Mouse (Mus musculus) stomach, postnatal 0 days (tissue): ENCODE measurements around the gene Sf3b1. TPM values are rescaled to one million over a fixed set of nuclear protein-coding genes. Genes with fewer than 3 reads are reported as not detected.
A peak's percentile ranks its signal among the peaks of the same experiment; 100 is the strongest.

Experiments
- ATAC-seq: fragments of 200-750 bp; cut with Nextera tagmentation; 2 replicates; pipeline ENCODE4 v1.8.0; 2017; ENCODE audit not compliant: low FRiP score, low TSS enrichment
- DNase-seq: peaks from one replicate; pipeline ENCODE4 v3.0.0-alpha.2; 2016; ENCODE audit warnings: low spot score
- H3K27ac ChIP-seq: fragments of 300-500 bp; sonication (generic); replicated peaks from 2 replicates; pipeline ENCODE4 v1.5.1; 2014; ENCODE audit warnings: mild to moderate bottlenecking, control low read depth
- H3K27me3 ChIP-seq: fragments of 300-500 bp; sonication (generic); 2 replicates; pipeline ENCODE4 v1.6.1; 2014; ENCODE audit warnings: low read length; ENCODE audit not compliant: control insufficient read depth, insufficient read depth
- H3K36me3 ChIP-seq: fragments of 300-500 bp; sonication (generic); 2 replicates; pipeline ENCODE4 v1.6.1; 2014; ENCODE audit warnings: low read length, mixed read lengths; ENCODE audit not compliant: control insufficient read depth, insufficient read depth
- H3K4me1 ChIP-seq: fragments of 300-500 bp; sonication (generic); replicated peaks from 2 replicates; pipeline ENCODE4 v1.6.1; 2014; ENCODE audit warnings: antibody characterized with exemption; ENCODE audit not compliant: control insufficient read depth, insufficient read depth
- H3K4me2 ChIP-seq: fragments of 300-500 bp; sonication (generic); replicated peaks from 2 replicates; pipeline ENCODE4 v1.6.1; 2014; ENCODE audit warnings: low read depth, mild to moderate bottlenecking, control low read depth, moderate library complexity
- H3K4me3 ChIP-seq: fragments of 300-500 bp; sonication (generic); 2 replicates; pipeline ENCODE4 v1.5.1; 2014; ENCODE audit warnings: low read depth, low read length, control low read depth
- H3K9ac ChIP-seq: fragments of 300-500 bp; sonication (generic); 2 replicates; pipeline ENCODE4 v1.6.1; 2014; ENCODE audit warnings: mild to moderate bottlenecking, low read length, control low read depth, mixed read lengths
- H3K9me3 ChIP-seq: fragments of 300-500 bp; sonication (generic); 2 replicates; pipeline ENCODE4 v1.6.1; 2016; ENCODE audit warnings: low read length; ENCODE audit not compliant: control insufficient read depth
- CTCF ChIP-seq: IDR thresholded peaks from 2 replicates; pipeline ENCODE4 v1.5.1; 2016; ENCODE audit warnings: antibody characterized with exemption, low read depth, mild to moderate bottlenecking, moderate library complexity
- EP300 ChIP-seq: optimal IDR thresholded peaks from 2 replicates; pipeline ENCODE3; 2016; ENCODE audit warnings: antibody characterized with exemption
- WGBS: fragments of 180-500 bp; shearing (Covaris S2); extraction: QIAGEN DNeasy Blood & Tissue Kit; methylation state at CpG from one replicate; pipeline ENCODE4 v1.1.7; 2014; 5-methylcytosine and 5-hydroxymethylcytosine counted together
- polyA plus RNA-seq: library from polyadenylated mRNA; unstranded; fragments of >200 nt; fragmentation: Nextera tagmentation; extraction: Ambion mirVana; gene quantifications from 2 replicates; pipeline ENCODE4 v1.2.1, GENCODE M21; 2015

Sf3b1 gene
- polyA plus RNA-seq, 1 experiment from 2014 or later: 153 TPM

DNA sequence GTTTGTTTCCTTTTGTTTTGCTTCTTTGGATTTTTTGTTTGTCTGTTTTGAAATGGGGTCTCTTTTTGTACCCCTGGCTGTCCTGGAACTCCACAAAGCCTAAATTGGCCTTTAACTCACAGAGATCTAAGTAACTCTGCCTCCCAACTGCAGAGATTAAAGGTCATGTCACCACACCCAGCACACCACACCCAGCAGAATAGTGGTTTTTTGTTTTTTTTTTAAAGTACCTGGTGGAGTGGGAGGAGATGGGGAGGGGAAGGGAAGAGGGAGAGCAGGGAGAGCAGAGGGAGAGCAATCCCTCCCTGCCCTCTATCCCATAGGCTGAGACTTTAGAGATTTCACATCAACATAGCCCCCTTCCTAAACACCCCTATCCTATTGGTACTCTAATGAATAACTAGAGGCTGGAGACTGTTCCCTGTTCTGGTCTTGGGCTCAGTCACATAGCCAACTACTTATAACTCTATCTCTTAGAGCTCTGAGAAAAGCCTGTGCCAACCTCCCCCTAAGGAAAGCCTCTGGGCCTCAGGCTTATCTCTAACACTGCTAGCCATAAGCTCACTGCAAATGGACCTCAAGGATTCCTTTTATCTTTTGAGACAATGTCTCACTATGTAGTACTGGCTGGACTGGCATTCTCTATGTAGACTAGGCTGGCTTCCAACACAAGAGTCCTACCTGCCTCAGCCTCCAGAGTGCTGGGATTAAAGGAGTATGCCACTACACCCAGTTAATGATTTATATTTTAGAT is 3.9 kb upstream of the Sf3b1 start:
- Histone ChIP-seq H3K9me3 (no peaks in the 10 kb centered on the region), H3K4me3 (no peak overlapping the region), H3K36me3 (no peaks in the 10 kb centered on the region), H3K9ac (no peak overlapping the region), H3K27me3 (no peaks in the 10 kb centered on the region), H3K27ac (no peak overlapping the region), H3K4me2 (no peak overlapping the region), H3K4me1 (no peaks in the 10 kb centered on the region)
- TF ChIP-seq CTCF (no peak), EP300 (no peak)
- ATAC-seq: no peak
- no peak for DNase-seq

DNA sequence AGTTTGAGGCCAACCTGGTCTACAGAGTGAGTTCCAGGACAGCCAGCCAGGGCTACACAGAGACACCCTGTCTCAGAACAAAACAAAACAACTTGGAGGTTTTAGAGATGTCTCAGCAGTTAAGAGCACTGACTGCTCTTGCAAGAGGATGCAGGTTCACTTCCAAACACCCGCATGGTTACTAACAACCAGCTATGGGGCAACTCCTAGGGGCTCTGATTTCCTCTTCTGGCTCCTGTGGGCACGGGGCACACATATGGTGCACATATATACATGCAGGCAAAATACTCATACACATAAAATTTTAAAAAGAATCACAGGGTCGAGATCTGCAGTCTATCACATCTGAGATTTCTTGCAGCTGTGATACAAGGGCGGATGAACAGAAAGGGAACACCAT is 2.2 kb upstream of the Sf3b1 start:
- Histone ChIP-seq H3K27ac (no peak overlapping the region), H3K9ac (no peak overlapping the region), H3K4me1 (no peaks in the 10 kb centered on the region), H3K9me3 (no peaks in the 10 kb centered on the region), H3K27me3 (no peaks in the 10 kb centered on the region), H3K36me3 (no peaks in the 10 kb centered on the region), H3K4me2 (no peak overlapping the region), H3K4me3 (no peak overlapping the region)
- TF ChIP-seq EP300: no peak
- TF ChIP-seq CTCF: no peak
- ATAC-seq (no peak), DNase-seq (no peak)
- 61% methylated on average over 4 of the region's 4 CpGs for WGBS

DNA sequence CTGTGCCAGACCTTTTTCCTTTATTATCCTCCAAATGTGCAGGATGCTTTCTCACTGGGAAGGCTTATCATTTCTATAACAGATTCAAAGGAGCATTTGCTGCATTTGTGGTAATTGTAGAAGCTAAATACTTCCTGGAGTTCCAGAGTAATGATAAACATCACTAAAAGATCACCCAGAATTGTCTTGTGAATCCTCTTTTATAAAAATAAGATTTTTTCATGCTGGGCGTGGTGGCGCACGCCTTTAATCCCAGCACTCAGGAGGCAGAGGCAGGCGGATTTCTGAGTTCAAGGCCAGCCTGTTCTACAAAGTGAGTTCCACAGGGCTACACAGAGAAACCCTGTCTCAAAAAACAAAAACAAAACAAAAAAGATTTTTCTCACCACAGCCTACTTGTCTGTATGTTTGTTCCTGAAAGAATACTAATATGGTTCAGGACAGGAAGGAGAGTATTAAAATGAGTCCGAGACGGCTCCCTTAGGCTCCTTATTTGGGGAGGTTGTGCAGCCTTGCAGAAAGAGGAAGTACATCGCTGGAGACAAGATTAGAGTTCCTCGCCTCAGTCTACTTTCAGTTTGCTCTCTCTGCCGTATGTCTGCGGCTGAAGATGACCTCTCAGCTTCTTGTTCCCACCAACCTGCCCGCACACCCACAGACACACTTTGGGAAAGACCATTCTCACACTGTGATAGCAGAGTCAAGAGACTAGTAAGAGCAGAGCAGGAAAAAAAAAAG is 1.4 kb upstream of the Sf3b1 start:
- Histone ChIP-seq H3K4me3 (no peak overlapping the region), H3K4me1 (no peaks in the 10 kb centered on the region), H3K27me3 (no peaks in the 10 kb centered on the region), H3K36me3 (no peaks in the 10 kb centered on the region), H3K27ac (no peak overlapping the region), H3K9ac (no peak overlapping the region), H3K9me3 (no peaks in the 10 kb centered on the region), H3K4me2 (no peak overlapping the region)
- whole genome bisulfite sequencing: 80% methylated on average over 11 of the region's 11 CpGs
- no peak for DNase-seq
- TF ChIP-seq EP300 (no peak), CTCF (no peak)
- no peak for ATAC-seq

DNA sequence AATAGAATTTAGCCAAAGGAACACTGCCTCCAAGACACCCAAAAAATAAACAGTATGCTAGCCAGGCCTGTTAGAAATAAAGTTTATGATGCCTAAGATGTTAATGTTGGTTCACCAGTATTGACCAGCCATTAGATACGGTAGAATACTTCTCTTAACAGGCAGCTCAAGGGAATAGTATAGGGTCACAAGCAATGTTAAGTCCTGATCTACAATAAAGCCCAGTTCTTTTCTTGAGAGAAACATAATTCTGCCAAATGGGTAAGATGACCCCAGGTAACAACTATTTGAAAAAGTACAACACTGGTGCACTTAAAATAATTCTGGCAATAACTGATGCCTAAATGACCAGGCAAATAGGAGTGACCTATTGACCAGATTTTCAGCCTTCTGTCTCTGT is 685 bp upstream of the Sf3b1 start:
- no peak overlapping the region for H3K9ac ChIP-seq

DNA sequence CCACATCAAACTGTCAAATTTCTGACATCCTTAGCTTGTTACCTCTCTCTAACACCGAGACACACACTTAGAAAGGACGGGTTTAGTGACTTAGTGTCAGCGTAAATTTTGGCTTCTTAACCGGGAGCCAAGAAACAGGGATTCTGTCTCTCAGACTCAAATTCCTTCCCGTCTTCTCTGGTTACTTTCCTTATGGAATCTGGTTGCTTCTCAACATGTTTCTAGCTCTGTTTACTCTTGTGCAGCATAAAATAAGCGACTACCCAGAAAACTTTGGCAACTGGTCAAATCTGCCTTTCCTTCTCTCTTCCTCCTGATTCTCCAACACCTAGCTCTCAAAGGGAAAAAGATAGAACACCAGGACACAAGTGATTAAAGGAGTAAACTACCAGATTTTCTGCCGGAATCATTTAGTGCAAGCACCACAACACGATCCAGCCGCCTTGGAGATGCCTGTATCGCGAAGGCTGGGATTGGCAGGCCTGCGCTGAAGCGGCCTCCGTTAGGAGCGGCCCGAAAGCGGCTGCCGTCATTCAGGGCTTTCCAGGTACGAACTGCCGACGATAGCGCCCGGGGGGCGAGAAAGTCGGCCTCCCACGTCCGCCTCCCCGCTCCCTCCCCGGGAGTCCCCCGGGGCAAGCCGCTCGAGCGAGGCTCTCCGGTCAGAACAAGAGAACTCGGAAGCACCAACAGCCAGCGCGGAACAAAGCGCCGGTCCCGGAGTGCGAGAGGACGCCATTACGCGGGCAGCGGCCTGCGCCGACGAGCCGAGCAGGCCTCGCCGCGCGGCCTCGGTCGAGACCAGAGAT is 633 bp downstream of the Sf3b1 start:
- Histone ChIP-seq H3K36me3 (no peaks in the 10 kb centered on the region), H3K4me3 (peak overlapping the region; percentile 99), H3K27me3 (no peaks in the 10 kb centered on the region), H3K4me2 (peak overlapping the region; percentile 77), H3K9ac (peak overlapping the region; percentile 99), H3K9me3 (no peaks in the 10 kb centered on the region), H3K27ac (peak overlapping the region; percentile 98), H3K4me1 (no peaks in the 10 kb centered on the region)
- DNase-seq: peak; percentile 73
- TF ChIP-seq CTCF (no peak), EP300 (no peak)
- under 1% methylated on average over 55 of the region's 55 CpGs for WGBS
- ATAC-seq: peak; percentile 59

More for the DNA sequence above, 685 bp upstream of the Sf3b1 start:
- DNase-seq (no peak), ATAC-seq (no peak)
- WGBS: 86% methylated on average over 1 of the region's 1 CpGs
- Histone ChIP-seq H3K36me3 (no peaks in the 10 kb centered on the region), H3K4me1 (no peaks in the 10 kb centered on the region), H3K4me2 (peak overlapping the region; percentile 57; the same call in 1 of the 2 replicates), H3K9me3 (no peaks in the 10 kb centered on the region), H3K27ac (no peak overlapping the region), H3K27me3 (no peaks in the 10 kb centered on the region), H3K4me3 (no peak overlapping the region)
- TF ChIP-seq EP300 (no peak), CTCF (no peak)
